Mouse (Mus musculus): ENCODE results near the gene Hectd4. TPM values are rescaled to one million over a fixed set of nuclear protein-coding genes. Genes with fewer than 3 reads are reported as not detected.
"Not testable (repeated sequence)": the region's sequence is repeated elsewhere in the genome, so short reads cannot be mapped to it uniquely, and the experiment has no call there.

Gene Hectd4
- polyA plus RNA-seq, 1 experiment from 2014 or later = 14.7 TPM

DNA sequence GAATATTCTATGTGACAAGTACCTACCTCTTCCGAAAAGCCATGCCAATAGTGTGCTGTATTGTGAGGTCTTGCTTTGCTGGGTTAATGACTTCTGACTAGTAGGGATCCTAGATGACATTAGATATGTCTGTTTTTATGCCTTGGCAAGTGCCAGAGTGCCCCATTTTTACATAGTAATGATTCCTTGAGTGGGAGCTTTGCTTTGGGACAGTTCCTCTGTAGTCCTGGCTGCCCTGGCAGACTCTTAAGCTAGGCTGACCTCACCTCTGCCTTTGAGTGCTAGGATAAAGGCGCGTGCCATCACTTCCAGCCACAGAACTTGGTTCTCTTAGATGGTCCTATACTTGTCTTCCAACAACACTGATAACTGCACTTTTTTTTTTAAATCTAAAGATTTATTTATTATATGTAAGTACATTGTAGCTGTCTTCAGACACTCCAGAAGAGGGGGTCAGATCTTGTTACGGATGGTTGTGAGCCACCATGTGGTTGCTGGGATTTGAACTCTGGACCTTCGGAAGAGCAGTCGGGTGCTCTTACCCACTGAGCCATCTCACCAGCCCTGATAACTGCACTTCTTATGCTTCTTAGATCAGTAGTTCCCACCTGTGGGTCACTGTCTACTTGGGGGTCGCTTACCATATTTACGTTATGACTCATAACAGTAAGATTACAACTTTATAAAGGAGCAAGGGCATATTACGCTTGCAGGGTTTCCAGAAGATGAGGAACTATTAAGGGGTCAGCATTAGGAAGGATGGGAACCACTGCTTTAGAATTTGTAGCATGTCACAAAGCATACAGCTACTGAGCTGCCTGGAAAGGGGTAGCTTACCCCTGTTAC lies 10.0 kb upstream of the Hectd4 start:
- no peaks in the 10 kb centered on the region for H3K27me3 ChIP-seq
- peaks cover 32% of the 10 kb centered on the region for H3K4me1 ChIP-seq (replicated peaks)
- no peak overlapping the region for H3K4me2 ChIP-seq
- 90% methylated on average over 9 of the region's 9 CpGs for WGBS
- H3K4me3 ChIP-seq = no peak overlapping the region
- H3K36me3 ChIP-seq = peaks cover 79% of the 10 kb centered on the region
- H3K9me3 ChIP-seq = no peaks in the 10 kb centered on the region
- H3K27ac ChIP-seq (replicated peaks) = no peak overlapping the region
- H3K9ac ChIP-seq = no peak overlapping the region
- no peak for ATAC-seq (ENCODE audit: low read depth)

DNA sequence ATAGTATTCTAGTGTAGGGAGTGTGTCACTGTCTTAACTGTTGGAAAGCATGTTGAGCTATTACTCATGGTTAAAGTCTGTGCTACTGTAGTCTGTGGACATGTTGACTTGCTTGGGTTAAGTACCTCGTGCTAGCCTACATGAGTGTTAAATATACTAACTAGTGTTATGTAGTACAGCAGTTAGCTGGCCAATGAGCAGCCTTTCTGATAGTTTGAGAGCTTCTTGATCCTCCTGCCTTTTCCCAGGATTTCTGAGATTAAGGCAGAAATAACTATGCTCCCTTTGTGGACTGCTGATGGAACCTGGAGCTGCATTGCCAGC lies 9.5 kb upstream of the Hectd4 start:
- 89% methylated on average over 1 of the region's 1 CpGs for WGBS
- H3K27me3 ChIP-seq = no peaks in the 10 kb centered on the region
- H3K4me2 ChIP-seq = no peak overlapping the region
- H3K36me3 ChIP-seq = peaks cover 78% of the 10 kb centered on the region
- no peak overlapping the region for H3K9ac ChIP-seq
- no peak overlapping the region for H3K27ac ChIP-seq (replicated peaks)
- H3K4me3 ChIP-seq = no peak overlapping the region
- no peaks in the 10 kb centered on the region for H3K9me3 ChIP-seq
- H3K4me1 ChIP-seq (replicated peaks) = peaks cover 26% of the 10 kb centered on the region
- ATAC-seq (ENCODE audit: low read depth) = no peak

DNA sequence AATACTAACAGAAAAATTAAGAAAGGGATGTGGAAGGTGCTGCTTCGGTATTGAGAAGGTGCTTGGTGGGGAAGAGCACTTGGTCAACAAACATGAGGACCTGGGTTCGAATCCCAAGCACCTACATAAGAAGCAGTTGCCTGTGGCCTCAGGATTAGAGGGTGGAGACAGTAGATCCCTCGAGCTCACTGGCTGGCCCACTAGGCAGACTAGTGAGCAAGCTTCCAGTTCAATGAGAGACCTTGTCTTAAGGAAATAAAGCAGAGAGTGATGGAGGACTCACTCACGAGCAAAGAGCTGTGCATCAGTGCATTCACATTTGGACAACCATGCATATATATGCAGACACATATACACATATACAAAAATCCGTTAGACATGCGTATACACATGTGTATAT lies 7.9 kb upstream of the Hectd4 start:
- H3K36me3 ChIP-seq = peaks cover 62% of the 10 kb centered on the region
- 92% methylated on average over 6 of the region's 6 CpGs for WGBS
- ATAC-seq (ENCODE audit: low read depth) = no peak

DNA sequence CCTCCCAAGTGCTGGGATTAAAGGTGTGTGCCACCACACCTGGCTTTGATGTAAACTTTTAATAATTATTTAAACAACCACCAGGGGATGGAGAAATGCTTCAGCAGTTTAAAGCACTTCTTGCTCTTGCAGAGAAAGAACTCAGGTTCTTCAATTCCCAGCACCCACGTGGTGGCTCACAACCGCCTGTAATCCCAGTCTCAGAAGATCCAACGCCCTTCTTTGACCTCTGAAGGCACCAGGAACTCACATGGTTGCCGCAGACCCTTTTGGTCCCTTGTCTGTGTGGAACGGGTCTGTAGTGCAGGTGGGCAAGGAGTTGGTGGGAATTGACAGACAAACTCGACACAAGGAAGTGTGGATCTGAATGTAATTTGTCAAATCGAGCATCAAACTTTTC lies 5.3 kb upstream of the Hectd4 start:
- Histone ChIP-seq H3K4me3 (no peak overlapping the region), H3K27ac (replicated peaks) (no peak overlapping the region), H3K4me1 (replicated peaks) (no peaks in the 10 kb centered on the region), H3K27me3 (no peaks in the 10 kb centered on the region), H3K9ac (no peak overlapping the region), H3K36me3 (peaks cover 36% of the 10 kb centered on the region), H3K9me3 (no peaks in the 10 kb centered on the region), H3K4me2 (no peak overlapping the region)
- 61% methylated on average over 7 of the region's 7 CpGs for WGBS
- ATAC-seq (ENCODE audit: low read depth) = no peak

More for the DNA sequence above, 7.9 kb upstream of the Hectd4 start:
- H3K4me2 ChIP-seq = no peak overlapping the region
- no peak overlapping the region for H3K9ac ChIP-seq
- no peaks in the 10 kb centered on the region for H3K27me3 ChIP-seq
- H3K9me3 ChIP-seq = no peaks in the 10 kb centered on the region
- H3K4me1 ChIP-seq (replicated peaks) = peaks cover 10% of the 10 kb centered on the region
- H3K4me3 ChIP-seq = no peak overlapping the region
- no peak overlapping the region for H3K27ac ChIP-seq (replicated peaks)

DNA sequence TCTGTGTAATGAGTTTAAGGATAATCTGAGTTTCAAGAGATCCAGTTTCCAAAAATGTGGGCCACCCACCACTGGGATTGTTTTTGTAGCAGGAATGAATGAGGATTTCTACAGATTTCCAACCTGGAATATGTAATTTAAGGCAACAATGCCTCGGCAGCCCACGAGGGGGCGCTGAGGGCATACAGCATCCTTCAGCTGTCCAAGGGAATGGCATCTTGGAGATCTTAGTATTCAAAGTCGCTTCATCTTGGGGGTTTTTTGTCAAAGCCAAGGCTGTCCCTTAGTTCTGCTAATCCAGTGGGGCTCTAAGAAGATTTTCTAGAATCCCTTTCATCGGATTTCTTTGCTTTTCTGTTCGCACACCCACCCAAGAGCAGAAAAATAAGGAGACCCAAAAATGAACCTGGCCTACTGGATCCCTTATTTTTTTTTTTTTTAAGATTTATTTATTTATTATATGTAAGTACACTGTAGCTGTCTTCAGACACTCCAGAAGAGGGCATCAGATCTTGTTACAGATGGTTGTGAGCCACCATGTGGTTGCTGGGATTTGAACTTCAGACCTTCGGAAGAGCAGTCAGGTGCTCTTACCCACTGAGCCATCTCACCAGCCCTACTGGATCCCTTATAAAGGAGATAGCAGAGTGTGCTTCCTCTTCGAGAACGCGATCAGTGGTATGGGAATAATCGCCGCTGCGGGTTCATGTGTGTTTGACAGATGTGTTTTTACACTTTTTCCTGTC lies 4.5 kb upstream of the Hectd4 start:
- no peak for ATAC-seq (ENCODE audit: low read depth)
- peaks cover 28% of the 10 kb centered on the region for H3K36me3 ChIP-seq
- no peak overlapping the region for H3K27ac ChIP-seq (replicated peaks)
- H3K4me3 ChIP-seq = no peak overlapping the region
- no peaks in the 10 kb centered on the region for H3K9me3 ChIP-seq
- no peak overlapping the region for H3K9ac ChIP-seq
- no peaks in the 10 kb centered on the region for H3K4me1 ChIP-seq (replicated peaks)
- H3K4me2 ChIP-seq = no peak overlapping the region
- WGBS = 51% methylated on average over 13 of the region's 13 CpGs
- H3K27me3 ChIP-seq = no peaks in the 10 kb centered on the region

DNA sequence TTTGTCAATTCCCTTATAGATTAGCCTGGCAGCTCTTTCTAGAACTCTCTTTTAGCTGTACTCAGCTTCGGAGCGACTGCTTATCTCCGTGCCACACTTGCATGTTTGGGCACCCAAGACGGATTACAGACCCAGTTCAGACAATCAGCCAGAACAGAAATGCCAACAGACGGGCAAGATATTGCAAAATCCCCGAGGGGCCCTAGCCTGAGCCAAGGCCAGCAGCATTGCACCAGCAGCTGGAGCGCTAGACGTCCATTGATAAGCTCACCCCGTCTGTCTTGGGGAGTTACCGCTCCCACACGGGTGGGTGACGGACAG lies 3.9 kb upstream of the Hectd4 start:
- Histone ChIP-seq H3K27me3 (no peaks in the 10 kb centered on the region), H3K4me2 (no peak overlapping the region), H3K9ac (no peak overlapping the region; the same call in 1 of the 2 replicates), H3K27ac (replicated peaks) (no peak overlapping the region), H3K9me3 (no peaks in the 10 kb centered on the region), H3K36me3 (peaks cover 23% of the 10 kb centered on the region), H3K4me3 (no peak overlapping the region), H3K4me1 (replicated peaks) (no peaks in the 10 kb centered on the region)
- no peak for ATAC-seq (ENCODE audit: low read depth)
- 78% methylated on average over 12 of the region's 12 CpGs for WGBS

DNA sequence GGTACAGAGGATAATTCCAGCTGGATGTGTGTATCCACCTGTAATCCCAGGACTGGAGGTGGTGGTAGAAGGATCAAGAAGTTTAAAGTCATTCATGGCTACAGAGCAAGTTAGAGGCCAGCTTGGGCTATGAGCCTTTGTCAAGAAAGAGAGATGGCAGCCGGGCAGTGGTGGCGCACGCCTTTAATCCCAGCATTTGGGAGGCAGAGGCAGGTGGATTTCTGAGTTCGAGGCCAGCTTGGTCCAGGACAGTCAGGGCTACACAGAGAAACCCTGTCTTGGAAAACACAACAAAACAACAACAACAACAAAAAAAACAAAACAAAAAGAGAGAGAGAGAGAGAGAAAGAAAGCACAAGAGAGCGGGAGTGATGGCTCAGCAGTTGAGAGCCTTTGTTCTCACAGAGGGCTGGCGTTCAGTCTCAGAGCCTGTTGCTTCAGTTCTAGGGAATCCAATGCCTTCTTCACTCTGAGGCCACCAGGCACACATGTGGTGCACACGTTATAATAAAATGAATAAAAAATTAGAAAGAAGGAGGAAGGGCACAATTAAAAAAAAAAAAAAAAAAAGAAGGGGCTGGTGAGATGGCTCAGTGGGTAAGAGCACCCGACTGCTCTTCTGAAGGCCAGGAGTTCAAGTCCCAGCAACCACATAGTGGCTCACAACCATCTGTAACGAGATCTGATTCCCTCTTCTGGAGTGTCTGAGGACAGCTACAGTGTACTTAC lies 3.3 kb upstream of the Hectd4 start:
- H3K4me3 ChIP-seq = not testable (repeated sequence)

DNA sequence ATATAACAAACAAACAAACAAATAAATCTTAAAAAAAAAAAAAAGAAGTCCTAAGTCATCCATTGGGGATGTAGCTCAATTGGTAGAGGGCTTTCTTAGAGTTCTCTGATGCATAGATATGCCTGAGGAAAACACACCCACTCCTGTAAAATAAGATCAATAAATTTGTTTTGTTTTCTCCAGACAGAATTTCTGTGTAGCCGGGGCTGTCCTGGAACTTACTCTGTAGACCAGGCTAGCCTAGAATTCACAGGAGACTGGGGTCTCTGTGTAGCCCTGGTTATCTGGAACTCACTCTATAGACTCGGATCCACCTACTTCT lies 2.7 kb upstream of the Hectd4 start:
- Histone ChIP-seq H3K4me1 (replicated peaks) (peaks cover 11% of the 10 kb centered on the region), H3K36me3 (peaks cover 11% of the 10 kb centered on the region), H3K9me3 (no peaks in the 10 kb centered on the region), H3K27ac (replicated peaks) (no peak overlapping the region), H3K4me2 (no peak overlapping the region), H3K9ac (no peak overlapping the region), H3K27me3 (no peaks in the 10 kb centered on the region), H3K4me3 (no peak overlapping the region)
- ATAC-seq (ENCODE audit: low read depth) = no peak
- WGBS = 92% methylated on average over 2 of the region's 2 CpGs

More for the DNA sequence above, 3.3 kb upstream of the Hectd4 start:
- 85% methylated on average over 9 of the region's 9 CpGs for WGBS
- H3K9me3 ChIP-seq; H3K27ac ChIP-seq (replicated peaks); H3K4me1 ChIP-seq (replicated peaks); ATAC-seq (ENCODE audit: low read depth); H3K4me2 ChIP-seq; H3K9ac ChIP-seq; H3K27me3 ChIP-seq: not testable (repeated sequence)
- peaks cover 16% of the 10 kb centered on the region for H3K36me3 ChIP-seq

DNA sequence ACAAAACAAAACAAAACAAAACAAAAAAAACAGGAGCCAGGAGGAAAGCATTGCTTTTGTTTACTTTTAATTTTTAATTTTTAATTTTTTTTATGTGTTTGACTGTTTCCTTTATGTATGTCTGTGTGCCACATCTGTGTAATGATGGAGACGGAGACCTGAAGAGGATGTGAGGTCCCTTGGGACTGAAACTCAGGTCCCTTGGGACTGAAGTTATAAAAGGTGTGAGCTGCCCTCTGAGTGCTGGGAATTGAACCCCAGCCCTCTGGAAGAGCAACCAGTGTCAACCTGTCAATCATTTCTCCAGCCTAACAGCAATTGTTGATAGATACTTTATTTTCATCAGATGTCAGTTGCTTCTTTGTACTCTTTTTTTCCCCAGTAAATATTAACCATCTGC lies 829 bp upstream of the Hectd4 start:
- H3K9me3 ChIP-seq = no peaks in the 10 kb centered on the region
- WGBS = 88% methylated on average over 1 of the region's 1 CpGs
- no peaks in the 10 kb centered on the region for H3K27me3 ChIP-seq
- H3K4me1 ChIP-seq (replicated peaks) = peaks cover 23% of the 10 kb centered on the region
- no peak for ATAC-seq (ENCODE audit: low read depth)
- H3K36me3 ChIP-seq = no peaks in the 10 kb centered on the region
- H3K27ac ChIP-seq (replicated peaks) = no peak overlapping the region
- H3K4me2 ChIP-seq = no peak overlapping the region
- H3K4me3 ChIP-seq = 0 out of 2 replicates have a peak overlapping the region, but pooled peaks have one; percentile 97
- no peak overlapping the region for H3K9ac ChIP-seq

DNA sequence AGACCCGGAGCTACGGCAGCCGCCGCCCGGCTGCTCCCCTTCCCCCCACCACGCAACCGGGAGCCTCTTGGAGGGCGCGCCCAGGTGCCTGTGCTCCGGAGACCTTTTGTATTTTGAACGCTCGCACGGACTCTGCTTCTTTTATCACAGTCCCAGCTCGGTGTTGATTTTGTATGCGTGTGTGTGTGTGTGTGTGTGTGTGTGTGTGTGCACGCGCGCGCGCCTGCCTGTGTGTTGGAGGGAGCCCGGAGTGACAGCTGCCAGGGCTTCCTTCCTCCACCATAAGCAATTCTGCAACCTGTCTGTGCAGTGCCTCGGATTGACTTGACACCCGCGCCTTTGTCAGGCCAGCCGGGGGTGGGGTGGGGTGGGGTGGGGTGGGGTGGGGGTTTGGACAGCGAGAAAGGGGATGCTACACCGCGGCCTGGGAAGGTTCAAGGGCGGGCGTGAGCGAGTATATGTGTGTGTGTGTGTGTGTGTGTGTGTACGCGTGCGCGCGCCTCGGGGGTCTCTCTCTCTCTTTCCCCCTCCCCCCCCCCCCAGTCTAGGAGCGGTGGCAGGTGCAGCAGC lies 798 bp downstream of the Hectd4 start:
- Histone ChIP-seq H3K4me3 (peak overlapping the region; percentile 97), H3K36me3 (no peaks in the 10 kb centered on the region), H3K9me3 (no peaks in the 10 kb centered on the region), H3K4me1 (replicated peaks) (peaks cover 27% of the 10 kb centered on the region), H3K27ac (replicated peaks) (peak overlapping the region; percentile 96), H3K4me2 (peak overlapping the region; percentile 87), H3K27me3 (no peaks in the 10 kb centered on the region), H3K9ac (peak overlapping the region; percentile 96)
- WGBS = 1% methylated on average over 33 of the region's 38 CpGs
- peak; percentile 55 for ATAC-seq (ENCODE audit: low read depth)

DNA sequence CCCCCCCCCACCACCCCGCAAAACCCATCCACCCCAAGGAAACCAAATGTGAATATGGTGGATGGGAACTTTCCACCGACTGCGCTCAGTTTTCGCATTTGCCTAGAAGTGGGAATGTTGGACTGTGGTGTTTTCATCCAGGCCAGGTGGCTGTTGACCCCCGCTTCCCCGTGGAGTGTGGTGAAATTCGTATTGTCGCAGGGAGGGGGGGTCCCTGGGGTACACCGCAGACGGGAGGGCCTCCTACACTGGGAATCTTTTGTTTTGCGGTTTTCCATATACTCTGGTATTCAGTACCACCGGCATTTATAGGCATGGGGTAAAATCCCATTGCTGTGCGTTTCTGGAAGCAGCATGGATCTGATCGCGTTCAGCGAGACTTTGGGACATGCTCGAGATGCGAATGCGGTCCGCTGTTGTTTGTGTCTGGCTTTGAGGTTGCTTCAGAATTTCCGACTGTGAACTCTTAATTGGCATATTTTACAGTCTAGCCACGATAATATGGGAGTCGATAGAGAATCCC lies 1.4 kb downstream of the Hectd4 start:
- no peaks in the 10 kb centered on the region for H3K27me3 ChIP-seq
- H3K4me3 ChIP-seq = peak overlapping the region; percentile 97
- H3K9ac ChIP-seq = peak overlapping the region; percentile 96
- peak overlapping the region; percentile 96 for H3K27ac ChIP-seq (replicated peaks)
- H3K4me1 ChIP-seq (replicated peaks) = peaks cover 31% of the 10 kb centered on the region
- no peaks in the 10 kb centered on the region for H3K36me3 ChIP-seq
- WGBS = 9% methylated on average over 22 of the region's 23 CpGs
- H3K9me3 ChIP-seq = no peaks in the 10 kb centered on the region
- H3K4me2 ChIP-seq = peak overlapping the region; percentile 87
- 0 out of 2 replicates have a peak, but pooled peaks have one; percentile 15 for ATAC-seq (ENCODE audit: low read depth)

DNA sequence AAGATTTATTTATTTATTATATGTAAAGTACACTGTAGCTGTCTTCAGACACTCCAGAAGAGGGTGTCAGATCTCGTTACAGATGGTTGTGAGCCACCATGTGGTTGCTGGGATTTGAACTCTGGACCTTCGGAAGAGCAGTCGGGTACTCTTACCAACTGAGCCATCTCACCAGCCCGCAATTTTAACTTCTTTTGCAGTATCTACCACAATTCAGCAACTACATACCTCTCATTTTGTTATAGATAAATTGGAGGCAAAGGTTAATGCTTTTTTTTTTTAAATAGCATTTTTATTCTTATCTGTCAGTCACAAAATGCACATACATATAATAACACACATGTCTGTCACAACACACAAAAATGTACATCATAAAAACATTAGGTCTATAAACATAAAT lies 4.0 kb downstream of the Hectd4 start:
- H3K9ac ChIP-seq; H3K4me3 ChIP-seq; H3K27me3 ChIP-seq; ATAC-seq (ENCODE audit: low read depth); H3K36me3 ChIP-seq; H3K4me2 ChIP-seq; H3K9me3 ChIP-seq; H3K27ac ChIP-seq (replicated peaks): not testable (repeated sequence)
- H3K4me1 ChIP-seq (replicated peaks) = peaks cover 33% of the 10 kb centered on the region
- WGBS = 90% methylated on average over 4 of the region's 4 CpGs
